Mouse (Mus musculus): ENCODE measurements around the gene Hhex. TPM values are rescaled to one million over a fixed set of nuclear protein-coding genes. Genes with fewer than 3 reads are reported as not detected.

Hhex gene
- polyA plus RNA-seq, 1 experiment from 2014 or later = 3.3 TPM

DNA sequence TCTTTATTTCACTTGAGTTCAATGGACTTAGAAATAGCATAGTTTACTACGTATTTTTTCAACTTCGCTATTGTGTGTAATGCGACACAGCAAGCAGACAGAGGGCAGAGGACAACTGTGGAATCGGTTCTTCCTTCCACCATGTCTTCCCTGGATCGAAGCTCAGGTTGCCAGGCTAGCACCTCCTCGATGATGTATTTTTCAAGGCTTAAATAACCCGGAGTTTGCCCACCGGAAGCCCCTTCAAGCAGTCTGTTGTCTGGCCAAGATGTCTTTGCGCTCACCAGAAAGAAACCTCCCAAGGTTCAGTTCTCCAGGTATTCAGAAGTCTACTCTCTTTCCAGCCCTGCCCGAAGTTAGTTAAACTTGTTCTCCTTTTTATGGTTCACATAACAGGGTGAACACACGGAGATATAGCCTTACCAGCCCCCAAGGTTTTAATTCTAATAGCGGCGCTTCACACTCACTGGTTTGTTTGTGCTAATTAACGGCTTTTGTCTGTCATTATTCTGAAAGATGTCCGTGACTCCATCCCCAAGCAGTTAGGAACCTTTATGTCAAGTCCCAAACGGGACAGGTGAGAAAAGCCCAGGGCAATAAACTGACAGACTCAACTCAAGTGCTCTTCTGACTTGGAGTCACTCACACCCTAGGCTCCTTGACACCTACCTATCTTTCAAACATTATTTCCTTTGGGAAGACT, 1.6 kb upstream of the Hhex start:
- Histone ChIP-seq H3K4me2 (ENCODE audit: low read length) (no peak overlapping the region), H3K4me3 (replicated peaks; ENCODE audit: low read length) (no peak overlapping the region), H3K9me3 (ENCODE audit: control insufficient read depth, low read length) (no peaks in the 10 kb centered on the region), H3K9ac (replicated peaks; ENCODE audit: low read depth, low read length) (no peak overlapping the region), H3K27ac (ENCODE audit: low read length) (no peak overlapping the region), H3K4me1 (replicated peaks; ENCODE audit: control insufficient read depth, insufficient read depth, low read length) (peaks cover 17% of the 10 kb centered on the region), H3K27me3 (replicated peaks; ENCODE audit: control insufficient read depth, insufficient read depth, low read length) (peaks cover 63% of the 10 kb centered on the region), H3K36me3 (ENCODE audit: control insufficient read depth, insufficient read depth) (no peaks in the 10 kb centered on the region)
- WGBS = 17% methylated on average over 16 of the region's 16 CpGs
- ATAC-seq = no peak

DNA sequence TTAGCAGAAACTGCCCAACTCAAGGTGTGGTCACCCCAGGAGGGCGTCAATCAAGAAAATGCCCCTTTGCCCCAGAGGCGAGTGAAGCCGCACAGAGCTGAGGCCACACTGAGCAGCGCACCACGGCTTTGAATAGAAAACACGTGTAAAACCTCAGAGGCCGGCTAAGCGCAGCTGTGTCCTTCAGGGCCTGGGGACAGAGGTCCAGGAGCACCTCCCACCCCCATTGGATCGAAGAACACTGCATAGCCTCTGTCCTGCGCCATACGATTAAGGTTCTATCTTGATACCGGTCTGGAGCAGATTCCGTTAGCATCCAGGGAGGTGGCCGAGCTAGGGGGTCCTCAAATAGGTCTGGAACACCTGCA, 731 bp upstream of the Hhex start:
- no peak overlapping the region for H3K27ac ChIP-seq (ENCODE audit: low read length)
- peaks cover 67% of the 10 kb centered on the region for H3K27me3 ChIP-seq (replicated peaks; ENCODE audit: control insufficient read depth, insufficient read depth, low read length)
- H3K4me2 ChIP-seq (ENCODE audit: low read length) = peak overlapping the region; percentile 41
- 2% methylated on average over 14 of the region's 14 CpGs for WGBS
- H3K9me3 ChIP-seq (ENCODE audit: control insufficient read depth, low read length) = no peaks in the 10 kb centered on the region
- peak; percentile 16; the same call in 1 of the 2 replicates for ATAC-seq
- H3K9ac ChIP-seq (replicated peaks; ENCODE audit: low read depth, low read length) = no peak overlapping the region
- H3K36me3 ChIP-seq (ENCODE audit: control insufficient read depth, insufficient read depth) = no peaks in the 10 kb centered on the region
- peaks cover 17% of the 10 kb centered on the region for H3K4me1 ChIP-seq (replicated peaks; ENCODE audit: control insufficient read depth, insufficient read depth, low read length)
- peak overlapping the region; percentile 1; the same call in 1 of the 2 replicates for H3K4me3 ChIP-seq (replicated peaks; ENCODE audit: low read length)

DNA sequence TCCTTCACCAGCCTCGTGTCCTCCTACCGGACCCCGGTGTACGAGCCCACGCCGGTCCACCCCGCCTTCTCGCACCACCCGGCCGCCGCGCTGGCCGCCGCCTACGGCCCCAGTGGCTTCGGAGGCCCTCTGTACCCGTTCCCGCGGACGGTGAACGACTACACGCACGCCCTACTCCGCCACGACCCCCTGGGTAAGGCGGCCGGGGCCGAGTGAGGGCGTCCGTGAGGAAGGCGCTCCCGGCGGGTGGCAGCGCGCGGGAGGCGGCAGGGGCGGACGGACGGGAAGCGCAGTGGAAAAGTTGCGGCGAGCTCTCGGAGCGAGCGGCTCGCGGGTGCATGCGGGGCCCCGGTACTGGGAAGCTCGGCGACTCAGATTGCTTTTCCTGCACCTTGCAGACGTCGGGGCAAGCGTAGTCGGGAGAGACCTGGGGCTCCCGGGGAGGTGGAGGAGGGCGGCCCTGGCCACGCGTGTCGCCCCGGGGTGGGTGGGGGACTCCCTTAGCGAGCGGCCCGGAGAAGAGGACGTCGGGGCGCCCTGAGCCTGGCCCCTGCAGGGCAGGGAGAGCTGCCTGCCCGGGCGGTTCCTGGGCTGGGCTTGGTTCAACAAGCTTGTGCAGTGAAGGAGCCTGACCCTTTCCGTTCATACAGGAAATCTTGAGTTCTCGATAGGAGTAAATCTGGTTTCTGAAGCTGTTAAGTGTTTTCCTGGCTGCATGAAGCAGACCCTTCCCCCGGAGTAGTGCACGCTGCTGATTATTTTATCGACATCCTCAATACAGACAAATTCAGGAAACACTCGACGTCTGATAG, 637 bp downstream of the Hhex start:
- H3K36me3 ChIP-seq (ENCODE audit: control insufficient read depth, insufficient read depth) = no peaks in the 10 kb centered on the region
- H3K9me3 ChIP-seq (ENCODE audit: control insufficient read depth, low read length) = no peaks in the 10 kb centered on the region
- H3K27ac ChIP-seq (ENCODE audit: low read length) = no peak overlapping the region
- peaks cover 74% of the 10 kb centered on the region for H3K27me3 ChIP-seq (replicated peaks; ENCODE audit: control insufficient read depth, insufficient read depth, low read length)
- ATAC-seq = peak; percentile 39; the same call in 1 of the 2 replicates
- H3K4me3 ChIP-seq (replicated peaks; ENCODE audit: low read length) = peak overlapping the region; percentile 41
- H3K4me2 ChIP-seq (ENCODE audit: low read length) = peak overlapping the region; percentile 41
- peaks cover 17% of the 10 kb centered on the region for H3K4me1 ChIP-seq (replicated peaks; ENCODE audit: control insufficient read depth, insufficient read depth, low read length)
- H3K9ac ChIP-seq (replicated peaks; ENCODE audit: low read depth, low read length) = 0 out of 2 replicates have a peak overlapping the region, but pooled peaks have one; percentile 13
- WGBS = 1% methylated on average over 77 of the region's 77 CpGs

DNA sequence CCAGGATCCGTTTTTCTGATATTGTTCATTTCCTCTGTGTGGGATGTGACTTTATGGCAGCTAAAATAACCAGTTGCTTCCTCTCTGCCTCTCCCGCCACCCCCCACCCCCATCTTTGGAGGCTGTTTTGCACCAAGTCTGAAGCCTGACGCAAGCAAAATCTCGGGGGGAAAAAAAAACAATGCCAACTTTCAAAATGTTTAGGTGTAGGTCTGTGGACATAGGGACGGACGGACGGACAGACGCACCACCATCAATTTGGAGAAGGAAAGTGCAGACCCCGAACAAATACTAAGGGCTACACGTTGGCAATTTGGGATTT, 1.2 kb downstream of the Hhex start:
- Histone ChIP-seq H3K4me3 (replicated peaks; ENCODE audit: low read length) (no peak overlapping the region), H3K27ac (ENCODE audit: low read length) (no peak overlapping the region), H3K9me3 (ENCODE audit: control insufficient read depth, low read length) (no peaks in the 10 kb centered on the region), H3K4me2 (ENCODE audit: low read length) (no peak overlapping the region), H3K27me3 (replicated peaks; ENCODE audit: control insufficient read depth, insufficient read depth, low read length) (peaks cover 73% of the 10 kb centered on the region), H3K36me3 (ENCODE audit: control insufficient read depth, insufficient read depth) (no peaks in the 10 kb centered on the region), H3K9ac (replicated peaks; ENCODE audit: low read depth, low read length) (no peak overlapping the region), H3K4me1 (replicated peaks; ENCODE audit: control insufficient read depth, insufficient read depth, low read length) (peaks cover 17% of the 10 kb centered on the region)
- no peak for ATAC-seq
- WGBS = 5% methylated on average over 10 of the region's 10 CpGs

DNA sequence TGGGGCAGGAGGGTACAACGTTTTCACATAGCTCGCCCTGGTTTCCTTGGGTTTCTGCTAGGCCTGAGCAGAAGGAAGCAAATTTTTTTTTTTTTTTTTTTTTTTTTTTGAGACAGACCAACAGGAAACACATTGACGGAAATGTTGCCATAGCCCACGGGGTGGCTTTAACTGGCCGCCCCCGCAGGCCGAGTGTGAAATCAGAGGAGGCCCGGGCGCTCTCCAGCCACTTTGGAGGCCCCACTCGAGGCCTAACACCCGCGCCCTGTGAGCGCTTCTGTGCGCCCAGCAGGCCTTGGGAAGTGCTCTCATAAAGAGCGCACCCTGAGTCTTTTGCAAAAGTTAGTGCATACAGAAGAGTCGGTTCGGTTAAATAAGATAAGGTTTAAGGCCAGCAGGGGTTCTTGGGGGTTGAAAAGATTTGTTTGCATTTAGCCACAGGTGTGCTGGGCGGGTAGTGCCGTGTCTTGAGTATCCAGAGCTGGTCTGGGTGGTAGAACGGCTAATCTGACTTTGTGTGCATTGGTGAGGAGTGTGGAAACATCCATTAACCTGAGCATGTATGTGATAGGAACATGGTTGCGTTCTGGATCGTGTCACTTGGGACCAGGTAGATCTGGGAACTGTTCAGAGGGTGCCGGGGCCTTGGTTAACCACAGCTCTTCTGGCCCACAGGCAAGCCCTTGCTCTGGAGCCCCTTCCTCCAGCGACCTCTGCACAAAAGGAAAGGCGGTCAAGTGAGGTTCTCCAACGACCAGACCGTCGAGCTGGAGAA, 2.1 kb downstream of the Hhex start:
- H3K4me3 ChIP-seq (replicated peaks; ENCODE audit: low read length) = no peak overlapping the region
- H3K4me1 ChIP-seq (replicated peaks; ENCODE audit: control insufficient read depth, insufficient read depth, low read length) = peaks cover 17% of the 10 kb centered on the region
- no peak overlapping the region for H3K27ac ChIP-seq (ENCODE audit: low read length)
- no peak overlapping the region for H3K9ac ChIP-seq (replicated peaks; ENCODE audit: low read depth, low read length)
- 4% methylated on average over 28 of the region's 28 CpGs for WGBS
- no peak for ATAC-seq
- no peaks in the 10 kb centered on the region for H3K36me3 ChIP-seq (ENCODE audit: control insufficient read depth, insufficient read depth)
- no peaks in the 10 kb centered on the region for H3K9me3 ChIP-seq (ENCODE audit: control insufficient read depth, low read length)
- H3K4me2 ChIP-seq (ENCODE audit: low read length) = no peak overlapping the region
- H3K27me3 ChIP-seq (replicated peaks; ENCODE audit: control insufficient read depth, insufficient read depth, low read length) = peaks cover 66% of the 10 kb centered on the region

DNA sequence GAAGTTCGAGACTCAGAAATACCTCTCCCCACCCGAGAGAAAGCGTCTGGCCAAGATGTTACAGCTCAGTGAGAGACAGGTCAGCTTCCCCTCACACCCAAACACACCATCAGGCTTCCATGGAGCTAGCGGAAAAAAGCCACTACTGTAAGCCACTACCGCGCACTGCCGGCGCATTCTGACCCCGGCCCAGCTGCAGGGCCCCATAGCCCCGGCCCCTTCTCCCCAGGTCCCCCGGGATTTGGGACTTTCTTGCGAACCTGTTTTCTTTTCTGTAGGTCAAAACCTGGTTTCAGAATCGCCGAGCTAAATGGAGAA, 2.6 kb downstream of the Hhex start:
- Histone ChIP-seq H3K27ac (ENCODE audit: low read length) (no peak overlapping the region), H3K9me3 (ENCODE audit: control insufficient read depth, low read length) (no peaks in the 10 kb centered on the region), H3K4me2 (ENCODE audit: low read length) (no peak overlapping the region), H3K4me3 (replicated peaks; ENCODE audit: low read length) (no peak overlapping the region), H3K9ac (replicated peaks; ENCODE audit: low read depth, low read length) (no peak overlapping the region), H3K36me3 (ENCODE audit: control insufficient read depth, insufficient read depth) (no peaks in the 10 kb centered on the region), H3K27me3 (replicated peaks; ENCODE audit: control insufficient read depth, insufficient read depth, low read length) (peaks cover 62% of the 10 kb centered on the region), H3K4me1 (replicated peaks; ENCODE audit: control insufficient read depth, insufficient read depth, low read length) (peaks cover 17% of the 10 kb centered on the region)
- no peak for ATAC-seq
- WGBS = 8% methylated on average over 14 of the region's 14 CpGs

DNA sequence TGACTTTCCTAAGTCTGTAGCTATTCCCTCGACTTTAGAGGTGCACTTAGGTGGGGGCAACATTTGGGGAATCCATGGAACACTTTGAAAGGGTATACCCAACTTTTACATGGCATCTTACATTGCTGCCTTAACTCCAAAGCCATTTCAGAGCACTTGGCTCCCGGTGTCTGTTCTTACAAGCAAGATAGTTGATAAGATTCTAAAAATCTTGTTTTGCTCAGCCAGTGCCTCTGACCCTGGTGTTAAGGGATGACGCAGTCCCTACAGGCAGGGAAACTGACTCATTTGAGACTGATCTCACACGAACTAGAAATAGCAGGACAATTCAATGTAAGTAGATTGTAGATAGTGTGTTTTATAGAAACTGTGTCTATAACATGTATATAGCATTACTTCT, 5.6 kb downstream of the Hhex start:
- ATAC-seq = no peak
- Histone ChIP-seq H3K4me3 (replicated peaks; ENCODE audit: low read length) (no peak overlapping the region), H3K9ac (replicated peaks; ENCODE audit: low read depth, low read length) (no peak overlapping the region), H3K27me3 (replicated peaks; ENCODE audit: control insufficient read depth, insufficient read depth, low read length) (peaks cover 34% of the 10 kb centered on the region), H3K4me1 (replicated peaks; ENCODE audit: control insufficient read depth, insufficient read depth, low read length) (peaks cover 3% of the 10 kb centered on the region; the same call in 1 of the 2 replicates), H3K36me3 (ENCODE audit: control insufficient read depth, insufficient read depth) (no peaks in the 10 kb centered on the region), H3K4me2 (ENCODE audit: low read length) (no peak overlapping the region), H3K9me3 (ENCODE audit: control insufficient read depth, low read length) (no peaks in the 10 kb centered on the region), H3K27ac (ENCODE audit: low read length) (no peak overlapping the region)
- 76% methylated on average over 4 of the region's 4 CpGs for WGBS

DNA sequence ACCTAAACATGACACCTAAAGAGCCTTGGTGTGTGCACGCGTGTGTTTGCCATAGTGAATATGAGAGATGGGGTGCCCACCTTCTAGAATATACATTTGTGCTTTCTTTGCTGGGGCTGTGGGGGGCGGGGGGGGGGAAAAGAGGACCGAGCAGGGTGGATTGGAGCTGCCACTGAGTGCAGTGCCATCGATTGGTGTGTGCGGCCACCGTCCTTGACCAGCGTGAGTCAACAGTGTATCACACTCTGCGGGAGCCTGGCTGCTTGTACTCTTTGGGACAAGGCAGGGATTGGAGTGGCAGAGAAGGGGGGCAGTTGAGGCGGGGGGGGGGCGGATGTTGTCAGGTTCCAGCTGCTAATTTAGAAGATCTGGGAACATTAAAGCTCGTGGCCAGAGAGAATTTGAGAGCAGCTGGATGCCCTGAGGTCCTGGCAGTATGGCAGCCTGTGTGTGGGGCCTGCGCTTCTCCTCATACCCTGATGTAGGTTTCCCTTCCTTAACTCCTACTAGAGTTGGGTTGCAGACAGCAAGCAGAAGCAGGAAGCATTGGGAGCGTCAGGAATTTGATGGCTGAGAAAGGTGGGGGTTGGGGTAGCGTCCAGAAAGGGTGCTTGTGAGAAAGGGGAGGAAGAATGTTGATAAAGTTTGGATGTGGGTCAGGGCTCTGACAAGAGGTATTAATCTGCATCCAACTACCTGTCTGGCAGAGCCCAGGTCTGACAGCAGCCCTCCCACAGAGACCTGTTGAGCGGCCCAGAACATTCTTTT, 6.3 kb downstream of the Hhex start:
- WGBS = 79% methylated on average over 15 of the region's 16 CpGs
- Histone ChIP-seq H3K27ac (ENCODE audit: low read length) (no peak overlapping the region), H3K9me3 (ENCODE audit: control insufficient read depth, low read length) (no peaks in the 10 kb centered on the region), H3K4me1 (replicated peaks; ENCODE audit: control insufficient read depth, insufficient read depth, low read length) (no peaks in the 10 kb centered on the region), H3K4me3 (replicated peaks; ENCODE audit: low read length) (no peak overlapping the region), H3K36me3 (ENCODE audit: control insufficient read depth, insufficient read depth) (no peaks in the 10 kb centered on the region), H3K27me3 (replicated peaks; ENCODE audit: control insufficient read depth, insufficient read depth, low read length) (peaks cover 27% of the 10 kb centered on the region), H3K4me2 (ENCODE audit: low read length) (no peak overlapping the region), H3K9ac (replicated peaks; ENCODE audit: low read depth, low read length) (no peak overlapping the region)
- no peak for ATAC-seq

All from forebrain, embryonic 16.5 days (tissue).